Mouse (Mus musculus) liver, embryonic 12.5 days (tissue): Measurements from ENCODE around the gene Il34. TPM values are rescaled to one million over a fixed set of nuclear protein-coding genes. Genes with fewer than 3 reads are reported as not detected.

Experiments used
- ATAC-seq: fragments of 200-750 bp; cut with Nextera tagmentation; 2 replicates; pipeline ENCODE4 v1.8.0; 2017; ENCODE audit warnings: moderate number of reproducible peaks, mild to moderate bottlenecking, moderate library complexity
- H3K27ac ChIP-seq: fragments of 300-500 bp; sonication (generic); 2 replicates; pipeline ENCODE4 v1.5.1; 2016; ENCODE audit warnings: mild to moderate bottlenecking
- H3K27me3 ChIP-seq: fragments of 300-500 bp; sonication (generic); replicated peaks from 2 replicates; pipeline ENCODE4 v1.6.1; 2016; ENCODE audit warnings: mild to moderate bottlenecking, moderate library complexity
- H3K36me3 ChIP-seq: fragments of 300-500 bp; sonication (generic); 2 replicates; pipeline ENCODE4 v1.6.1; 2016; ENCODE audit warnings: mild to moderate bottlenecking, moderate library complexity
- H3K4me1 ChIP-seq: fragments of 300-500 bp; sonication (generic); 2 replicates; pipeline ENCODE4 v1.6.1; 2016
- H3K4me2 ChIP-seq: fragments of 300-500 bp; sonication (generic); 2 replicates; pipeline ENCODE4 v1.6.1; 2016; ENCODE audit warnings: mild to moderate bottlenecking, moderate library complexity
- H3K4me3 ChIP-seq: fragments of 300-500 bp; sonication (generic); 2 replicates; pipeline ENCODE4 v1.5.1; 2016; ENCODE audit warnings: mild to moderate bottlenecking, moderate library complexity
- H3K9ac ChIP-seq: fragments of 300-500 bp; sonication (generic); 2 replicates; pipeline ENCODE4 v1.6.1; 2016; ENCODE audit warnings: mild to moderate bottlenecking, moderate library complexity
- H3K9me3 ChIP-seq: fragments of 300-500 bp; sonication (generic); replicated peaks from 2 replicates; pipeline ENCODE4 v1.6.1; 2016; ENCODE audit warnings: mild to moderate bottlenecking, moderate library complexity
- WGBS: fragments of 180-500 bp; shearing (Covaris S2); methylation state at CpG from one replicate; pipeline ENCODE4 v1.1.7; 2016; ENCODE audit not compliant: insufficient replicate concordance; 5-methylcytosine and 5-hydroxymethylcytosine counted together
- polyA plus RNA-seq: library from polyadenylated mRNA; unstranded; fragments of >200 nt; fragmentation: Nextera tagmentation; extraction: Ambion mirVana; gene quantifications from 2 replicates; pipeline ENCODE4 v1.2.1, GENCODE M21; 2016

Gene Il34
- polyA plus RNA-seq, 1 experiment from 2014 or later = not detected

DNA sequence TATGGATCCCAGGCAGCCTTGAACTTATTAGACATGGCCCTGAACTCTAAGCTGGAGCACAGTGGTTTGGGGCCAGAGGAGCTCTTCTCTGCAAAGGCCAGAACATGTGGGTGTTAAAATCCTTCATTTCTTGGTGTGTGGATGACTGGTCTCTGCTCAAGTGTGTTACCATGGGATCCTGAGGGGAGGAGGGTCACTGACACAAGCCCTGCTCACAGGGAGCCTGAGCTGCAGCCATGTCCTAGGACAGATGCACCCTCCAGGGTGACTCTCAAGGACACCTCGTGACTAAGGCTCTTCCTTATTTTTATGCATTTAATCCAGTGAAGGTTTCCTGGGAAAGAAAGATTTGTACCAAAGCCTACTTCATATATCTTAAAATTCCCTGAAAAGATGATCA lies 107.6 kb downstream of the Il34 start:
- H3K27me3 ChIP-seq = no peaks in the 10 kb centered on the region
- no peak overlapping the region for H3K4me2 ChIP-seq
- no peak for ATAC-seq
- 63% methylated on average over 1 of the region's 1 CpGs for WGBS
- peaks cover 68% of the 10 kb centered on the region for H3K36me3 ChIP-seq
- H3K4me1 ChIP-seq = no peaks in the 10 kb centered on the region
- no peaks in the 10 kb centered on the region for H3K9me3 ChIP-seq
- no peak overlapping the region for H3K9ac ChIP-seq
- no peak overlapping the region for H3K27ac ChIP-seq
- no peak overlapping the region for H3K4me3 ChIP-seq

DNA sequence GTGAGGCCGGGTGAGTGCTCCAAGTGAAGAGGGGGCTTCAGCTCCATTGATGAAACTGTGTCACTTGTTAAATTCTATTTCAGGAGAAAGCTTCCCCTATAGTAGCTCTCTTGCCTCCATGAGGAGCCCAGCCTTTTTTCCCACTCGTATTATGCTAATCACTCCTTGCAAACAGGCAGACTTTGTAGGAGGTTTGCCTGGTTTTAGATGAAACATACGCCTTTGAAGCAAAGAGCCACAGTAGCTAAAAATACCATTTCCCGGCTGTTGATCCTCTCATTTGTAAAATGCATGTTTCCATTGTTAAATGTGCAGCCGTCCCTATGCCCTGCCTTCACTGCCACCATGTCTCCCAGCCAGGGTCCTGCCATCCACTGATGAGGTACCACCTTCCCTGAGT lies 108.2 kb downstream of the Il34 start:
- WGBS = 75% methylated on average over 5 of the region's 5 CpGs
- Histone ChIP-seq H3K27me3 (no peaks in the 10 kb centered on the region), H3K9ac (no peak overlapping the region), H3K9me3 (no peaks in the 10 kb centered on the region), H3K4me3 (no peak overlapping the region), H3K27ac (no peak overlapping the region), H3K4me2 (no peak overlapping the region), H3K36me3 (peaks cover 70% of the 10 kb centered on the region), H3K4me1 (no peaks in the 10 kb centered on the region)
- no peak for ATAC-seq

DNA sequence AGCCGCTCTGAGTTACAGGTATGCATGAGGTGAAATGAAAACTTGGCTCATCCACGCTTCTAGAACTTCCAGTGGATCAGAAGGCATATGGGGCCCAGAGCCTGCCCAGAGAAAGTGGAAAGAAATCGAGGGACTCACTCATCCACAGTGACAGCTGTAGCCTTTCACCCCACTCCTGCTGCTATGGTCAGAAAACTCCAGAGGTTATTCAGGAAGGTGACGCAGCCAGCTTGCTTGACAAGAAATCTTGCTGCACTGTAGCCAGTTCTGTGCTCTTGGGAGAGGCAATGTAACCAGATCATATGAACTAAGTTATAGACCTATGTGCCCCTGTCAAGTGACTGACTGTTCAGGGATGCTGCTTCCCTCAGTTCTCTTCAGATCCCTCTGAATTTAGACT lies 109.7 kb downstream of the Il34 start:
- Histone ChIP-seq H3K4me1 (no peaks in the 10 kb centered on the region), H3K36me3 (peaks cover 72% of the 10 kb centered on the region), H3K9ac (no peak overlapping the region), H3K9me3 (no peaks in the 10 kb centered on the region), H3K27ac (no peak overlapping the region), H3K4me3 (no peak overlapping the region), H3K4me2 (no peak overlapping the region), H3K27me3 (no peaks in the 10 kb centered on the region)
- no peak for ATAC-seq
- 74% methylated on average over 4 of the region's 4 CpGs for WGBS

DNA sequence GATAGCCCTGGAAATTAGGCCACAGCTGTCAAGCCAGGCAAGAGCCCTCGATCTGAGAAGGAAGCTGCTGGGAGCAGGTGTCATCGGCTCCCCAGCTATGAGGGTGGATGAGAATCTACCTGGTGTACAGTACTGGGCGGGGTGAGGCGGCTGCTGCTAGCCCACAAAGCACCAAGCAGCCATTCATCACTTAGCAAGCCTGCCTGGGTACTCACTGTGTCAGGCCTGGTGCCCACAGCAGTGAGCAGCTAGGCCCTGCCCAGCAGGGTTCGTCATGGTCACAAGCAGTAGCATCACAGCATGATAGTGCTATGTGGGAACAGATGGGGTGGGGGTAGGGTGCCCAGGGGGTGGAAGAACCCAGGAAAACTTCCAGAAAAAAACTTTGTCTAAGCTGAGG lies 110.3 kb downstream of the Il34 start:
- Histone ChIP-seq H3K4me3 (no peak overlapping the region), H3K27ac (no peak overlapping the region), H3K27me3 (no peaks in the 10 kb centered on the region), H3K9ac (no peak overlapping the region), H3K9me3 (no peaks in the 10 kb centered on the region), H3K36me3 (peaks cover 74% of the 10 kb centered on the region), H3K4me1 (no peaks in the 10 kb centered on the region), H3K4me2 (no peak overlapping the region)
- WGBS = 77% methylated on average over 5 of the region's 5 CpGs
- no peak for ATAC-seq

DNA sequence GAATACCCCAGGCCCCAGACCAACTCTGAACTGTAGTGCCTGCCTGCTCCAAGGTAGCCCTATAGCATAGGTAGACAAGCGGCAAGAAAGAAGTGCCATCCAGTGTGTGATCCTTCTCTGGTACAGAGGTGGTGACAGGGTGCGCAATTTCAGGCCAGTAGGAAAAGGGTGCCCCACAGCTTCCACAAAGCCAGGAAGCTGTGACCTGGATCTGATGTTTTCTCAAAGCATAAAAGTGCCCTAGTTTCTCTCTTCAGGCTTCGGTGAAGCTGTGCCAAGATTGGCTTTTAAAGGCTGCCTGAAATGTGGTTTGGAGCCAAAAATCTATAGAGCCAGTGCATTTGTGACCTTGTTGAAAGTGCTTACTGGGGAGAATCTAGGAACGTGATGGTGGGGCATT lies 110.9 kb downstream of the Il34 start:
- H3K9ac ChIP-seq = no peak overlapping the region
- H3K4me2 ChIP-seq = no peak overlapping the region
- no peak overlapping the region for H3K27ac ChIP-seq
- H3K9me3 ChIP-seq = no peaks in the 10 kb centered on the region
- peaks cover 77% of the 10 kb centered on the region for H3K36me3 ChIP-seq
- no peak for ATAC-seq
- WGBS = 79% methylated on average over 4 of the region's 4 CpGs
- no peaks in the 10 kb centered on the region for H3K27me3 ChIP-seq
- no peaks in the 10 kb centered on the region for H3K4me1 ChIP-seq
- no peak overlapping the region for H3K4me3 ChIP-seq

DNA sequence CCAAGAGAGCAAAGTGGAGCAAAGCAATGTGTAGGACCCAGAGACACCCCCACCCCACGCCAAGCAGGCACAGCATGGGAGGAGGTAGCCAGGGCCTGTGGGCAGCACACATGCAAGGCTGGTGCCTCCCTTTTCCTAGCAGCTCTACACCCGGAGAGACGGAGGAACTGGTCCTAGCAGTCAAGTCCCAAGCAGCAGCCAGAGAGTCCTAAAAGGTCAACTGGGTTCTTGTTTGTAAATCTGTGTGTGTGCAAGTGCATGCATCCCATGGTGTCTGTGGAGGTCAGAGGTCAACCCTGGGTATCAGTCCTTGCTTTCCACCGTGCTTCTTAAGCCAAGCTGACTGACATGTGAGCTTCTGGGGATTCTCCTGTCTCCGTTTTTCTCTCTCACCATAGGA lies 111.5 kb downstream of the Il34 start:
- Histone ChIP-seq H3K4me3 (no peak overlapping the region), H3K4me1 (peaks cover 4% of the 10 kb centered on the region; the same call in 1 of the 2 replicates), H3K9me3 (no peaks in the 10 kb centered on the region), H3K4me2 (no peak overlapping the region), H3K27me3 (no peaks in the 10 kb centered on the region), H3K27ac (no peak overlapping the region), H3K36me3 (peaks cover 76% of the 10 kb centered on the region), H3K9ac (no peak overlapping the region)
- 69% methylated on average over 5 of the region's 5 CpGs for WGBS
- ATAC-seq = no peak

Other genes starting within 250 kb of the Il34 start
- gene Vac14, start 187.3 kb downstream of the Il34 start, polyA plus RNA-seq = 28.3 and 30.5 TPM in 2 replicates
- gene Mtss1l, start 84.4 kb downstream of the Il34 start, polyA plus RNA-seq = 3.7 and 3.9 TPM in 2 replicates
- gene Cog4, start 40.7 kb upstream of the Il34 start, polyA plus RNA-seq = 43.1 and 45.1 TPM in 2 replicates
- gene Sf3b3, start 40.9 kb upstream of the Il34 start, polyA plus RNA-seq = 127 TPM in 2 replicates
- gene Fuk, start 96.6 kb upstream of the Il34 start, polyA plus RNA-seq = 5.1 and 5.7 TPM in 2 replicates
- gene St3gal2, start 114.0 kb upstream of the Il34 start, polyA plus RNA-seq = 36.7 and 40.3 TPM in 2 replicates
- 15.3 TPM in 2 replicates for gene Ddx19a, start 191.9 kb upstream of the Il34 start, polyA plus RNA-seq
- gene Ddx19b, start 225.8 kb upstream of the Il34 start, polyA plus RNA-seq = 4.5 and 4.9 TPM in 2 replicates
- 82.8 and 84.2 TPM in 2 replicates for gene Aars, start 227.2 kb upstream of the Il34 start, polyA plus RNA-seq